Mouse (Mus musculus): ENCODE results near the gene L3hypdh. TPM values are rescaled to one million over a fixed set of nuclear protein-coding genes. Genes with fewer than 3 reads are reported as not detected.

The L3hypdh gene
- polyA plus RNA-seq, 1 experiment from 2014 or later, result 11.7 TPM

DNA sequence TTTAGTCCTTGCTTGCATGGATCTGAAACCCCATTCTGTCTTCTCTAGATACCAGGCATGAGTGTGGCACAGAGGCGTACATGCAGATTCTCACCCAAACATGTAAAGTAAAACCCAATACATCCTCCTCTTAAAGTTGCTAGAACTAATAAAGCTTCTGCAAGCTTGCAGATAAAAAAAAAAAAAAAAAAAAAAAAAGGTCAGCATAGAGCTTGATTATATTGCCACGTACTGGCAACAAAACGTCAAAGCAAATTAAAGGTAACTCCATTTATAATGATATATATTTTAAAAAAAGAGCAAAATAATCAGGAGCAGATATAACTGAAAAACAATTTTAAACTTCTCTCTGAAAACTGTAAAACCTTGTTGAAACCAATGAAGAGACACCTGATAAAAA is 44.0 kb downstream of the L3hypdh start:
- Histone ChIP-seq H3K27ac (ENCODE audit: low read depth, low read length) (no peak overlapping the region), H3K9me3 (ENCODE audit: control insufficient read depth, low read length) (no peaks in the 10 kb centered on the region), H3K4me3 (ENCODE audit: low read length) (no peak overlapping the region), H3K4me2 (ENCODE audit: low read length) (no peak overlapping the region), H3K9ac (ENCODE audit: low read depth, low read length) (no peak overlapping the region), H3K36me3 (ENCODE audit: control insufficient read depth, insufficient read depth, low read length) (no peaks in the 10 kb centered on the region), H3K4me1 (ENCODE audit: control insufficient read depth, insufficient read depth, low read depth, low read length) (no peaks in the 10 kb centered on the region), H3K27me3 (replicated peaks; ENCODE audit: control insufficient read depth, insufficient read depth, low read length) (no peaks in the 10 kb centered on the region)
- ATAC-seq, result no peak
- 90% methylated on average over 3 of the region's 3 CpGs for WGBS

DNA sequence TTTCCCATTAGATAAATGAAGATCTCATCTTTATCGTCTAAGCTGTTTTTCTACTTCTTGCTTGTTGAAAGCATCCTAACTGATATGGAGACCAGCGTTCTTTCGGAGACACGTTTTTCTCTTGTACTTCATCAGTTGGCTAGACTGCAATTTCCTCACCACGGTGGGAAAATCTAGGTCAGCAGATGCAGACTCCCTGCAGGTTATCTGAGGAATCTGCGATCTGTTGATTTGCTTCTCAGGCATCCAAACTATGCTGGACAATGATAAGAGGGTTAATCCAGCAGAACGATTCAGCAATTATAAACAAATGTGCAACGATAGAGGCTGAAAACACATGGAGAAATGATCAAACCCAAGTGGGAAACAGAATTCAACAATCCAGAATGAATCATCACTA is 45.7 kb downstream of the L3hypdh start:
- 77% methylated on average over 8 of the region's 8 CpGs for WGBS
- H3K9ac ChIP-seq (ENCODE audit: low read depth, low read length), result no peak overlapping the region
- no peaks in the 10 kb centered on the region for H3K36me3 ChIP-seq (ENCODE audit: control insufficient read depth, insufficient read depth, low read length)
- no peaks in the 10 kb centered on the region for H3K9me3 ChIP-seq (ENCODE audit: control insufficient read depth, low read length)
- no peaks in the 10 kb centered on the region for H3K4me1 ChIP-seq (ENCODE audit: control insufficient read depth, insufficient read depth, low read depth, low read length)
- no peak for ATAC-seq
- no peaks in the 10 kb centered on the region for H3K27me3 ChIP-seq (replicated peaks; ENCODE audit: control insufficient read depth, insufficient read depth, low read length)
- no peak overlapping the region for H3K27ac ChIP-seq (ENCODE audit: low read depth, low read length)
- H3K4me2 ChIP-seq (ENCODE audit: low read length), result no peak overlapping the region
- H3K4me3 ChIP-seq (ENCODE audit: low read length), result no peak overlapping the region

DNA sequence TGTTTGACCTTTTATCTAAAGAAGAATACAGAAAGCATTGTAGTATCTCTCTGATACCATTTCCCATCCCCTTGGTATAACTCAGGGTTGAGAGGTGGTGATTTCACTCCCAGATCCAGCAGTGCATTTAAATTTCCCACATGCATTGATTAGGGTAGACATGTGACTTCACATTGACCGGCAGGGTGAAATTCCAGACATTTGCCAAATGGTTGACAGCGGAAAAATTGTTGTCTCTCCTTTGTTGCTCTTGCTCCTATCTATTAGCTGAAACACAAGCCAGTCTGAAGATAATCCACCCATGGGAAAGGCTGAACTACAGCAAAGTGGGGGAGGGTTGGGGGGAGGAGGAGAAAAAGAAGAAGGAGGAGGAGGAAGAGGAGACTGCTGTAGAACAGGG is 46.4 kb downstream of the L3hypdh start:
- no peak overlapping the region for H3K4me2 ChIP-seq (ENCODE audit: low read length)
- no peak overlapping the region for H3K9ac ChIP-seq (ENCODE audit: low read depth, low read length)
- no peaks in the 10 kb centered on the region for H3K27me3 ChIP-seq (replicated peaks; ENCODE audit: control insufficient read depth, insufficient read depth, low read length)
- H3K27ac ChIP-seq (ENCODE audit: low read depth, low read length), result no peak overlapping the region
- H3K4me3 ChIP-seq (ENCODE audit: low read length), result no peak overlapping the region
- WGBS, result 56% methylated on average over 2 of the region's 2 CpGs
- no peaks in the 10 kb centered on the region for H3K4me1 ChIP-seq (ENCODE audit: control insufficient read depth, insufficient read depth, low read depth, low read length)
- no peaks in the 10 kb centered on the region for H3K36me3 ChIP-seq (ENCODE audit: control insufficient read depth, insufficient read depth, low read length)
- ATAC-seq, result no peak
- H3K9me3 ChIP-seq (ENCODE audit: control insufficient read depth, low read length), result no peaks in the 10 kb centered on the region

DNA sequence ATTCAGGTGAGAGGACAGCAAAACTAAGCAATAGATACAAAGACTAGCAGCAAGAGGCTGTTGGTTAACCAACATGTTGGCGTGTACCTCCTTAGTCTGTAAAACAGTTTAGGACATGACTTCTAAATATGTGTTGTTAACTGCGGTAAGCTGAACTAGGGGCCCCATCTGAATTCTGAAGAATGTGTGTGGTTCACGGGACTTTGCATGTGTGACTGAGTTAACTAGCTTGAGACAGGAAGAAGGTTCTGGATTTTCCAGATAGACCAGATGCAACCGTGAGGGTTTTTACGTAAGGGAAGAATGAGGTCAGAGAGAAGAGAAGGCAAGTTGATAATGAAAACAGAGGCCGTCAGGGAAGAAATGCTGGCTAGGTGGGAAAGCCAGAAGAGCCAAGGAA is 48.2 kb downstream of the L3hypdh start:
- Histone ChIP-seq H3K9ac (ENCODE audit: low read depth, low read length) (no peak overlapping the region), H3K9me3 (ENCODE audit: control insufficient read depth, low read length) (no peaks in the 10 kb centered on the region), H3K36me3 (ENCODE audit: control insufficient read depth, insufficient read depth, low read length) (no peaks in the 10 kb centered on the region), H3K4me1 (ENCODE audit: control insufficient read depth, insufficient read depth, low read depth, low read length) (no peaks in the 10 kb centered on the region), H3K4me3 (ENCODE audit: low read length) (no peak overlapping the region), H3K27me3 (replicated peaks; ENCODE audit: control insufficient read depth, insufficient read depth, low read length) (no peaks in the 10 kb centered on the region), H3K4me2 (ENCODE audit: low read length) (no peak overlapping the region), H3K27ac (ENCODE audit: low read depth, low read length) (no peak overlapping the region)
- no peak for ATAC-seq
- WGBS, result 91% methylated on average over 6 of the region's 6 CpGs

DNA sequence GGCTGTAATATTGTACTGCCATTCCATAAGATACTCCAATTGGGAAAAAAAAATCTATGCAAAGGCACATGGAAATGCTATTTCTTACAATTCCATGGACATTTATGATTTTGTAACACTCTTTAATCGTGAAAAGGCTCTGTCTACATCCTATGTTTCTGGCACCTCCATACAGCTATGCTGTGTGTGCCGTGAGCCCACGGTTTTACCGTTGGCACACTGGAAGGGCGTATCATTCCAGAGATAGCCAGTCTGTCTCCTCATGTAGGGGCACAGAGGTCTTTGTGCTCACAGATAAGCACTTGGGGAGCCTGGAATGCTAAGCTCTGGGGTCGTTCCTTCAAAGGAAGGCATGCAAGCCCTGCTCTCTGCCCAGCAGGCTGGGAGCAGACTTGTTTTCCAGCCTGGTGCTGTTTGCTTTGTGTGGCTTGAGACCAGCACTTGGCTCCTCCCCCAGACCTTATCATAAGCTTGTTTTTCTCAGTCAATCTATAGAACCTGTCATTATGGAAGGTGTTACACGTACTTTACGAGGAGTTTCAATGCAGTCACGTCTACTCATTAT is 49.1 kb downstream of the L3hypdh start:
- Histone ChIP-seq H3K36me3 (ENCODE audit: control insufficient read depth, insufficient read depth, low read length) (no peaks in the 10 kb centered on the region), H3K4me2 (ENCODE audit: low read length) (no peak overlapping the region), H3K4me3 (ENCODE audit: low read length) (no peak overlapping the region), H3K27ac (ENCODE audit: low read depth, low read length) (no peak overlapping the region), H3K9ac (ENCODE audit: low read depth, low read length) (no peak overlapping the region), H3K4me1 (ENCODE audit: control insufficient read depth, insufficient read depth, low read depth, low read length) (no peaks in the 10 kb centered on the region), H3K27me3 (replicated peaks; ENCODE audit: control insufficient read depth, insufficient read depth, low read length) (no peaks in the 10 kb centered on the region), H3K9me3 (ENCODE audit: control insufficient read depth, low read length) (no peaks in the 10 kb centered on the region)
- ATAC-seq, result no peak
- WGBS, result 77% methylated on average over 9 of the region's 9 CpGs

DNA sequence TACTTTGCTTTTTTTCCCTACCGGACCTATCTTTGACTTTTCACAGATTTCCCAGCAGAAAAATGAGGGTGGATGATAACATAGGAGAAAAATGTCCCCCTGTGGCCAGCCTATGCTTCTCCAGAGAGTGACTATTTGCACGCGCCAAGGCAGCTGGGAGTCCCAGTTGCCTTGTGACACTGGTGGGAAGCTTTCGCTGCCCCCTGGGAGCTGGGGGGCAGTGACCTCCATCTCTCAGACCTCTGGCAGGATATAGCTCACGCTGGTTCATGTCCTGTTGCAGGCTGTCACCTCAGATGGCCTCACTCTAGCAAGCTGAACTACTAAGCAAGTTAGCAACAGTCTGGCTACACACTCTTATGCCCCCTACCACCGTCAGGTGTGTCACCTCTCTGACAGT is 53.4 kb downstream of the L3hypdh start:
- no peak overlapping the region for H3K4me2 ChIP-seq (ENCODE audit: low read length)
- no peak overlapping the region for H3K4me3 ChIP-seq (ENCODE audit: low read length)
- H3K4me1 ChIP-seq (ENCODE audit: control insufficient read depth, insufficient read depth, low read depth, low read length), result no peaks in the 10 kb centered on the region

DNA sequence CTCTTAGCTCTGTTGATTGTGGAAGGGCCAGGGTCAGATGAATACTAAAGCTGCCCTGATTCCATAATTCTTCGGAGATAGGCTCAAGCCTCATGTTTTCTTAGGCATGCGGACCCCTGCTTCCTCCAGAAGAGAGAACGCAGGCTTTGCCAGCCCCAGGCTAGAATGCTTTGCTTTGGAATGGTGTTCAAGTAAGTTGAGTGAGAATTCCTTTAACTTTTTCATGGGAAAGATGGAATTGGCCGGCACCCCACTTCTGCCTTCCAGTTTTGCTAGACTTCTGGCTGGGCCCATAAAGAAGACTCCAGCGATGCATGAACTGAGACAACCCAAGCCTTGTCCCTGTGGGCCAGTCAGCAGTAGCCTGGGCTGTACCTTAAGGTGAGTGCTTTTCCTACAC is 54.1 kb downstream of the L3hypdh start:
- ATAC-seq, result no peak
- Histone ChIP-seq H3K4me2 (ENCODE audit: low read length) (no peak overlapping the region), H3K36me3 (ENCODE audit: control insufficient read depth, insufficient read depth, low read length) (no peaks in the 10 kb centered on the region), H3K9ac (ENCODE audit: low read depth, low read length) (no peak overlapping the region), H3K27ac (ENCODE audit: low read depth, low read length) (no peak overlapping the region), H3K4me1 (ENCODE audit: control insufficient read depth, insufficient read depth, low read depth, low read length) (no peaks in the 10 kb centered on the region), H3K9me3 (ENCODE audit: control insufficient read depth, low read length) (no peaks in the 10 kb centered on the region), H3K4me3 (ENCODE audit: low read length) (no peak overlapping the region), H3K27me3 (replicated peaks; ENCODE audit: control insufficient read depth, insufficient read depth, low read length) (no peaks in the 10 kb centered on the region)
- 84% methylated on average over 5 of the region's 5 CpGs for WGBS

More for the DNA sequence above, 53.4 kb downstream of the L3hypdh start:
- H3K36me3 ChIP-seq (ENCODE audit: control insufficient read depth, insufficient read depth, low read length), result no peaks in the 10 kb centered on the region
- no peaks in the 10 kb centered on the region for H3K9me3 ChIP-seq (ENCODE audit: control insufficient read depth, low read length)
- WGBS, result 85% methylated on average over 6 of the region's 6 CpGs
- no peak overlapping the region for H3K27ac ChIP-seq (ENCODE audit: low read depth, low read length)
- H3K9ac ChIP-seq (ENCODE audit: low read depth, low read length), result no peak overlapping the region
- no peaks in the 10 kb centered on the region for H3K27me3 ChIP-seq (replicated peaks; ENCODE audit: control insufficient read depth, insufficient read depth, low read length)
- no peak for ATAC-seq

DNA sequence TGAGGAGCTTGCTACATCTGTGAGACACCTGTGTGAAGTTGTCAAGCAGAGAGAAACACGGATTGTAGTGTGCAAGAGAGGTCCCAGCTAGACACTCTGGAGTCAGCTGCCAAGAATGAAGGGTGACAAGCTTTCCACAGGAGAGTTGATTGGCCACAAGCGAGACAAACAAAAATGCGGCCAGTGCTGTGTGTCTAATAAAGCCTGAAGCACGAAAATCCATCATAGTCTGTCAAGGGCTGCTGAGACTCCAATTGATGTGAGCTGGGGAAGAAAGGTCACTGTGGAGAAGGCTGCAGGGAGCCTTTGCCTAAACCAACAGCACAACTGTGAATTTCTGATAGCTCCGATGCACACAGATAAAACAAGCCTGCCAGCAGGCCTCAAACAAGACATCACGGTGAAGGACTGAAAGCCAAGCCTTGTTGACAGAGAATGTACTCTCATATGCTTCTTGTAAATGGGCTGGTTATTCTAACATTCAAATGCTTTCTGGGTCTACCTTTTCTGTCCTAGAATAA is 59.9 kb downstream of the L3hypdh start:
- WGBS, result 18% methylated on average over 6 of the region's 6 CpGs
- ATAC-seq, result peak; percentile 63
- no peak overlapping the region for H3K27ac ChIP-seq (ENCODE audit: low read depth, low read length)
- no peaks in the 10 kb centered on the region for H3K9me3 ChIP-seq (ENCODE audit: control insufficient read depth, low read length)
- no peaks in the 10 kb centered on the region for H3K4me1 ChIP-seq (ENCODE audit: control insufficient read depth, insufficient read depth, low read depth, low read length)
- H3K4me3 ChIP-seq (ENCODE audit: low read length), result no peak overlapping the region
- H3K36me3 ChIP-seq (ENCODE audit: control insufficient read depth, insufficient read depth, low read length), result no peaks in the 10 kb centered on the region
- no peaks in the 10 kb centered on the region for H3K27me3 ChIP-seq (replicated peaks; ENCODE audit: control insufficient read depth, insufficient read depth, low read length)
- H3K9ac ChIP-seq (ENCODE audit: low read depth, low read length), result no peak overlapping the region
- H3K4me2 ChIP-seq (ENCODE audit: low read length), result no peak overlapping the region

DNA sequence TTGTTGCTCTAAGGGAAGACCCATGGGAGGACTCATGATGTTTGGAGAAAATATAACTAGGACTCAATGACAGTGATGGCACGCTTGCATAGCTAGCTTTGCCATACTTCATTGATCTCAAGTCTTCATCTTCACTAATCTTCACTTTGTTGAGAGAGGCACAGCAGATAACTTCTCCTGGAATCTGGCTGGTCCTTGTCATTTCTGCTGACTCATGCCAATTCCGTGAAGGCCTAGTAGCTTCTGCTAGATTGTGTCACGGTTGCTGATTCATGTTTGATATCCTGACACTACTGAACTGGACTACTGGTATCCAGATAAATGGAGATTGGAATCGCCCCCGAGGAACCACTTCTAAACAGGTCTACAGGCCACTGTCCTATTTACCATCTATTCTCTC is 61.7 kb downstream of the L3hypdh start:
- Histone ChIP-seq H3K4me3 (ENCODE audit: low read length) (no peak overlapping the region), H3K4me2 (ENCODE audit: low read length) (no peak overlapping the region), H3K27me3 (replicated peaks; ENCODE audit: control insufficient read depth, insufficient read depth, low read length) (no peaks in the 10 kb centered on the region), H3K9me3 (ENCODE audit: control insufficient read depth, low read length) (no peaks in the 10 kb centered on the region), H3K27ac (ENCODE audit: low read depth, low read length) (no peak overlapping the region), H3K4me1 (ENCODE audit: control insufficient read depth, insufficient read depth, low read depth, low read length) (no peaks in the 10 kb centered on the region), H3K9ac (ENCODE audit: low read depth, low read length) (no peak overlapping the region), H3K36me3 (ENCODE audit: control insufficient read depth, insufficient read depth, low read length) (no peaks in the 10 kb centered on the region)
- whole genome bisulfite sequencing, result 92% methylated on average over 5 of the region's 5 CpGs
- ATAC-seq, result no peak

Data from hindbrain, embryonic 16.5 days (tissue).